Mouse (Mus musculus): ENCODE measurements around the gene Klrb1.
"Not testable (repeated sequence)": the region's sequence is repeated elsewhere in the genome, so short reads cannot be mapped to it uniquely, and the experiment has no call there.

Gene Klrb1

GRCm38 (mm10) chr6:128722959-128723358, at the start of gene Klrb1:
Gene Klrb1, minus strand, starts transcription at chr6:128723059.
- no peak for DNase-seq

GRCm38 (mm10) chr6:128769481-128770253, 46.8 kb upstream of the Klrb1 start:
- no peak for DNase-seq

DNA sequence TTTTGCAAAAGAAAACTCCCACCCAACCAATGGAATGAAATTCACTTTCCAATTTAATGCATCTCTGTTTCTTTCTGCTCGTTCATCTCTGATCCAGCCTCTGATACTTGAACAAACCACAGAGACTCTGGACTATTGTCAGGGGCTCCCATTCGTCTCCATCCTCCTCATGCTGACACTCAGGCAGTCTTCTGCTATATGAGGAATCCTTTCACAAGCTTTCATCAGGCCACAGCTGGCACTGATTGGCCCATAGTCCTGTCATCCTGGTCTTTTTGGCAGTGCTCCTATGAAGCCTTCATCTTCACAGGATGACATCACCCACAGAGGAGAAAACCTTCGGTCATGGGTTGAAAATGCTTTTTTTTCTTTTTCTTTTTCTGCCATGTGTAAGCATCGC, 45.2 kb upstream of the Klrb1 start:
- no peak for DNase-seq

DNA sequence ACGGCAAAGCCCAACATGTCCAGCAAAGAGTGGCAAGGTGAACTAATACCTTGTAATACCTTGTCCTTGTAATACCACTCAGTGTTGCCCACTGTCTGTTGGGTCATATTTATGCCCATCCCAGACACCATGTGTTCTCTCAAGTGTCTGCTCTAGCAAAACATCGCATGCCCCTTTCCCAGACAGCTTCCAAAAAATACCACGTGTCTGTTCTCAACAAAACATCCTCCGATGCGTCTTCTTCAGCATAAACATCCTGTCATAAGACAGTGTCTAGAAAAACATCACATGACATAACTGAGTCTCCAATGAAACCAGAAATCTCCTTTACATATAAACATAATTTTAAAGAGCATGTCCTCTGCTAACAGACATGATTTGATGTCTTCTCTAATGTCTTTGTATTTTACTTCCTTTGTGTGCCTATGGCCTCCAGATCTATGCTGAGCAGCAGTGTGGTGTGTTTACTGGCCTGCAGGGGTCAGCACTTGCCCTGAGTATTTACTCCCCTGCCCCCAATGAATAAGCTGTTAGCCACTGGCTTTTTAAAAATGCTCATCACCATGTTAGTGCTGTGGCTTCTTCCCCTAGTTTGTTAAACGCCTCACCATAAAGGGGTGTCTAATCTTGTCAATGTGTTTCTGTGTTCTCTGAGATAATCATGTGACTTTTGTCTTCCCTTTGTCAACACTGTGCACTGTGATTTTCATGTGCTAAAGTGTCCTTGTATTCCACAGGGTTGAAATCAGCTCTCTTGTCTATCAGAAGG, 43.8 kb upstream of the Klrb1 start:
- peak; percentile 70 for DNase-seq

GRCm38 (mm10) chr6:128765211-128765610, 42.4 kb upstream of the Klrb1 start:
- no peak for DNase-seq

DNA sequence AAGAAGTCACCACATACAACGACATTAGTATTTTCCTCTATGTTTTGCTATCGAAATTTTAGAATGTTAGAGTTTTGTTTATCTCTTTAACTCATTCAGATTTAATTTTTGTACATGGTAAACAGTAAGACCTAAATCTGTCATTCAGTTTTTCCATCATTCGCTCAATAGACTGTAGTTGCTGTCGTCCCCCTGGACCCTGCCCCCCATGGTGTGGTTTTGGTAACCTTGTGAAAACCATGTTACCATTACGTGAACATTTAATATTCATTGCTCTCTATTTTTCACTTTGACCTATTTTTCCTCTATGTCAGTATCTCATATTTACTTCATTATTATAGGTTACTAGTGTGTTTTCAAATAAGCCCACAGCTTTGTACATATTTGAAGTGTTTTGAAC, 41.7 kb upstream of the Klrb1 start:
- no peak for DNase-seq

GRCm38 (mm10) chr6:128763736-128764523, 41.1 kb upstream of the Klrb1 start:
- peak; percentile 95 for DNase-seq

GRCm38 (mm10) chr6:128762892-128763670, 40.2 kb upstream of the Klrb1 start:
- DNase-seq: not testable (repeated sequence)

DNA sequence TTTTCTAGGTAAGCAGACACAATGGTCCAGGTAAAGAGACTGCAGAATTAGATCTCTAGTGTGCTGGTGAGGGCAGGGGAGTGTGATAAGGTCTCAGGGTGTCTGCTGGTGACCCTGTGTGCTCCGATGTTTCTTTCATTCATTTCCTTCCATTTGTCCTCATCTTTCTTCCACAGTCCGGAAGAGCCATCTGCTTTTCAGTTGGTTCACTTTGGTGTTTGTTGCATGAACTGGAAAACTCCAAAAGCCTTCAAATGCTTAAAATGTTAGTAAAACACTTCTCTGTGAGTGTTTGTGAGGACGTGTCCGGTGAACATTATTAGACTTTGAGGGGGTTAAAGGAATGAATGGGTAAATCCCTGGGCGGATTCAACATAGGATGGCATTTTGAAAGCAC, 38.3 kb upstream of the Klrb1 start:
- no peak for DNase-seq

- DNase-seq: peak; percentile 88
These were observed 37.7 kb upstream of the Klrb1 start for GRCm38 (mm10) chr6:128760416-128761143.

DNA sequence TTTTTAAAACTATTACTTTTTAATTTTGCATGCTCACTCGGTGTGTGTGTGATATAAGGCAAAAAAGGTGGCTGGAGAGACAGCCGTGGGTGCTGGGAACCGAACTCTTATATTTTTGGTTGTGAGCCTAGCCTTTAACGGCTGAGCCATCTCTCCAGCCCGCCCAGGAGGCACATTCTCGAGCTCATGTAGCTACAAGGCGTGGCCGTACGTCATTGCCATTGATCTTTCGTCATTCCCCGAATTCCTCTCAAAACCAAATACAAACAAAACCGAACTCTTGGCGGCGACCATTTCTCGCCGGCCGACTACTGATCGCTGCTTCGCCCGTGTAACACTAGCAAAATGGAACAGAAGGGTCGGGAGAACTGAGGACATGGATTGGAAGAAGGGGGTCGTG, 37.2 kb upstream of the Klrb1 start:
- DNase-seq: peak; percentile 94

GRCm38 (mm10) chr6:128759221-128759950, 36.5 kb upstream of the Klrb1 start:
- DNase-seq: no peak

GRCm38 (mm10) chr6:128755402-128755763, 32.5 kb upstream of the Klrb1 start:
- not testable (repeated sequence) for DNase-seq

DNA sequence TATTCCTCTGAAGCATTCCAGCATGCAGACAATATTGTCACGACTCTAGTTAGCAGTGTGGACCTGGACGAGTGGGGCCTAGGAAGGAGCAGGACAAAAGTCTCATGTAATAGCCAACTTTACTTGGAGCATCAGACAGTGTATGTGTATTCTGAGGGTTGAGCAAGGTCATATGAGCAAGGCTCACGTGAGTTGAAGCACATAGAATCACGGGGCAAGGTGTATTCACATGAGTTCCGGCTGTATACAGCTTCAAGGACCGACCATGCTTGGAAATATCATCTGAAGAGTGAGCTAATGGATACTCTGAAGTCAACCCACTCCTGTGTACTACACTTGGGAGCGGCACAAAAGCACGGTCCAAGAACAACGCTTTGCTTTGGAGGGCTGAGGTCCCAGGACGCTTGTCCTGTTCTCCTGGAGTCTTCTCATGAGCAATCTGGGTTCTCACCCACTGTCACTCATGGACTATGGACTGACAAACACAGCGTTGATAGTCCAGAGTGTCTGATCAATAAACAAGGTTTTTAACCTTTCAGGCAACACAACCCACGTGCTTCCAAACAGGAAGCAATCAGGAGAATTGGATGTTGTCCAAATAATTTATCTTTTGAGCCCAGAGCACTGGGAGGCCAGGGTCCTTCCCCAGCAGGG, 32.0 kb upstream of the Klrb1 start:
- not testable (repeated sequence) for DNase-seq

DNA sequence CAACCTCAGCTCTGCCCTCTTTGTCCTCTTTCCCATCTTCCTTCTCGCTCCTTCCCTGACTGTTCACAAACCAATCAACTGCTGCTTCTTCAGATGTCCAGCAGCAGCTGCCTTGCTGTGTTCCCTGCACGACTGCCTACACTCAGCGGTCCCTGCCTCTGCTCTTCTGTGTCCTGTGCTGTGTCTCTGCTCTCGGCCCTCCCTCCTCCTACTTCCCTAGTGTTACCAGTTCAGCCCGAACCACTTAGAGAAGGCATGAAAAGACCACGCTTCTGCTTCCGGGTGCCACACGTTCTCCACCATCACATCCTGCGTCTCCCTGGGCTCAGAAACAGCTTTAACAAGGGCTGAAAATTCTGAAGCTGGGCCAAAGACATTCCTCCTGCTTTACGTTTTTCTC, 31.4 kb upstream of the Klrb1 start:
- not testable (repeated sequence) for DNase-seq

DNA sequence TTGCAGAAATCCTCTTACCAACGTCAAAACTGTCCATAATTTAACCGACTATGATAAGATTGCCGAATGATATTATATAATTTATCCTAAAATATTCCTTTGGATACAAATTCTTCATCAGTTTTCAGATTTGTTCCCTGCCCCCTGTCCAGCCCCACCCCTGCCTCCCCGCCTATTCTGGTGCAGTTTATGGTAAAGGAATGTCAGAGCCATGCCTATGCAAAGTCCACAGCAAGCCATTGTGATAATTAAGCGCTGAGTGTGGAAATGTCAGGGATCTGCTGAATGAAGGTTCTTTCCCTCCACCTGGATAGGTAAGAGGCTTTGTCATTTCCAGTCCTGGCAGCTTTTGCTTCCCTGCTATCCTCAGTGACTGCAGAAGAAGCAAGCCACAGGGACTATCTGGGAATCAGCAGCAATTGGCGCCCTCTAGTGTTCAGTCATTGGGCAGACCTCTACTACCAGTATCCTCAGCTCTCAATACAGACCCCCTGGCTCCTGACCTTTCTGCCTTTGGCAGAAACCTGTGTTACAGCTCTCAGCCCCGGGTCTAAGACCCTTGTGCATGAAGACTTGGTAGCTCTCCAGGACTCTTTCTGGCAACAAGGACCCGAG, 30.9 kb upstream of the Klrb1 start:
- DNase-seq: peak; percentile 92

DNA sequence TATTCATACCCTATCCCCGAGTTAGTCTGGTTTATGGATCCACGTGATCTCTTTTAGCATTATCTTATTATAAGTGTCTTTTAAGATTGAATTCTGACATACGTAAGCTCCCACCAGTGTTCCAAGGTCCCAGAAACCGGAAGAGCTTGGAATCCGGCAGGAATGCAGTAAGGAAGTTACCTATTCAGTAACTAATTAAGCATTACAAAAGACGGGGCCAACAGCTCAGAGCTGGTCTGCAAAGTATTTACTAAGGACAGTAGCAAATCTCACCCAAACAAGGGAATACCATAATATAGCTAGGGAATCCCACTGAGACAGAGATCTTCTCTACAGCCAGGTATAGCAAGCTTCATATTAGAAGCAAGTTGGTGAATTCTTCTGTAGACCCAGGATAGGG, 24.1 kb upstream of the Klrb1 start:
- DNase-seq: not testable (repeated sequence)

DNA sequence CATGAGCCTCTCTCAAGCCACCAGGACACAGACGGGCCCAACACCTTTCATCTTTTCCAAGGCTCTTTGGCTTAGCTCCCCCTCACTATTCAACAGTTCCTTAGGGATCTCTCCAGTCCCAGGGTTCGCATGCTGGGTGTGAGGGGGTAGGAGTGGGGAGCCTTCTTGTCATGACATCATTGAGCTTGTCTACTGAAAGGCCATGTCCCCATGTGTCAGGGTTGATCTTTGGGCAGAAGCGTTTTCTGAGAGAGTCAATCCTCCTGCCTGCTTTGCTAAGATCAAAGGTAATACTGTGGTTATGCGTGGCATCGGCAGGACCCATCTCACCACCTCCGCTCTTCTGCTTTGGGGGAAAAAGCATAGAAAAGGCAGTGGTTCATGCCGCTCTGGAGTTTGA, 14.6 kb upstream of the Klrb1 start:
- no peak for DNase-seq

DNA sequence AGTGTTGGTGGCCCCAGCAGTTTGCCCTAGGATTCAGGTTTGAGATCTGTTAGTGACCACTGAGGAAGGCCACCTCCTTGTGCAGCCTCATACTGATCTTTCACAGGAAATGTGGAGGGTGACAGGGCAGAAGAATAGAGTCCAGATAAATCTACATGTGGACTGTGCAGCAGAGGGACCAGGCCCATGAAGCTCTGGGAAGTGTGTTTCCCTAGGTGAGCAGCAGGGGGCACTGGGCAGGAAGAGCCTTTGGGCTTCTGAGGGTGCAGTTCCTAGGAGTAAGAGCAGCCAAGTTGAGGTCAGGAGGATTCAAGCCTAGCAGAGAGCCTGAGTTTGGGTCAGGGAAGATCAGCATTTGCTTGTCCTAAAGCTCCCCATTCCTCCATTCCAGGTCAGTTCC, 13.2 kb upstream of the Klrb1 start:
- DNase-seq: peak; percentile 45

DNA sequence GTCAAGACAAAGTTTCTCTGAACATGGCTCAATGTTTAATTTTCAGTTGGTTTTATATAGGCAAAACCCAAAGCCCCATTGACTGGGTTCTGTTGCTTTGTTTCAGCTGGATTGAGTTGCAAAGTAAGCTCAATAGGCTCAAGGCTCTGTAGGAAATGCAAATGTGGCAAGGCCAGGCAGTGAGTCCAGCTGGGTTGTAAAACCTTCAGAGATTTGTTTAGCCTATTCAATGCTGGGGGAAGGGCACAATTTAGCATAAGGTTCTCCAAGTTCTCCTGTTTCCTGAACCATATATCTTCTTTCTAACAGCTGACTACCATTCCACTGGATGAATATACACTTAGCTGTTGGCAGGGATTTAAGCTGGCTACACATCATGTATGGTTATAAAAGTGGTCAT, 12.0 kb upstream of the Klrb1 start:
- peak; percentile 23 for DNase-seq
